Mouse (Mus musculus): Measurements from ENCODE around the gene Nmnat2. TPM values are rescaled to one million over a fixed set of nuclear protein-coding genes. Genes with fewer than 3 reads are reported as not detected.
A peak's percentile ranks its signal among the peaks of the same experiment; 100 is the strongest.

Nmnat2 gene
- polyA plus RNA-seq, 1 experiment from 2014 or later: 70.6 TPM

DNA sequence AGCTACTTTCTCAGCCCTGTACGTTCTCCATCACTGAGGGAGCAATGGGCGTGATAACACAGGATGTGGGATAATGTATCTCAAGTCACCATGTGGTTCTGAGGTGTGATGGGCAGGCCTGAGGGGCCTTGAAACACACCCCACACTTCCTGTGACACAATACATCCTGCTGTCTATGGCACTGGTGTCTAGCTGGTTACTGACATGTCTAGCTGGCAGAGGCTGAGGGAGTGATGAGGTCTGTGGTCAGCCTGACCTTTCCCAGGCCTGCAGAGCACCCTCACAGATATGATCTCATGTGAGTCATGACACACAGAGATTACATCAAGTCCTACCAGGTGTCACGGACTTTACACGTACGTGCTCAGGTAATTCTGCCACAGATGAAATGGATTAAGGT is 130.4 kb downstream of the Nmnat2 start:
- H3K27me3 ChIP-seq (replicated peaks; ENCODE audit: control insufficient read depth, insufficient read depth, low read length): no peaks in the 10 kb centered on the region
- ATAC-seq: no peak

DNA sequence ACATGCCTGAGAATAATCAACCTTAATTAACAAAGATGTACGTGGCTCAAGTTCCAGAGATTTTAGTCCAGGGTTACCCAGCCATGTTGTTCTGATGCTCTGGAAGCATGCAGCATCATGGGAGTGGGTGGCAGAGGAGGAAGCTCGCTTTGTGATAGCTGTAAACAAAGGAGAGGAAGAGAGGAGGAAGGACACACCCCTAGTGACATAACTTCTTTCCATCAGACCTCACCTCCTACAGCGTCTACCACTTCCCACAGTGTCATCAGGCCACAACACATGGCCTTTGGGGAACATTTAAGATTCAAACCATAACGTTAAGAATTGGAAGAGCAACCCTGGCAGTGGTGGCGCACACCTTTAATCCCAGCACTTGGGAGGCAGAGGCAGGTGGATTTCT is 133.0 kb downstream of the Nmnat2 start:
- 80% methylated on average over 5 of the region's 5 CpGs for WGBS
- H3K36me3 ChIP-seq (ENCODE audit: control insufficient read depth, insufficient read depth, low read length): 0 out of 2 replicates have a peak, but pooled peaks cover 3% of the 10 kb centered on the region
- H3K4me2 ChIP-seq (ENCODE audit: low read length): no peak overlapping the region
- no peak for DNase-seq (ENCODE audit: low spot score)
- H3K27me3 ChIP-seq (replicated peaks; ENCODE audit: control insufficient read depth, insufficient read depth, low read length): no peaks in the 10 kb centered on the region
- no peak overlapping the region for H3K4me3 ChIP-seq (ENCODE audit: low read depth, low read length)
- H3K27ac ChIP-seq (ENCODE audit: low read depth, low read length): no peak overlapping the region
- H3K4me1 ChIP-seq (ENCODE audit: control insufficient read depth, insufficient read depth, low read length): no peaks in the 10 kb centered on the region
- H3K9ac ChIP-seq (ENCODE audit: low read length): no peak overlapping the region
- no peaks in the 10 kb centered on the region for H3K9me3 ChIP-seq (replicated peaks; ENCODE audit: control insufficient read depth, low read length)
- no peak for ATAC-seq

More for the DNA sequence above, 130.4 kb downstream of the Nmnat2 start:
- H3K27ac ChIP-seq (ENCODE audit: low read depth, low read length): no peak overlapping the region
- H3K4me2 ChIP-seq (ENCODE audit: low read length): no peak overlapping the region
- no peaks in the 10 kb centered on the region for H3K9me3 ChIP-seq (replicated peaks; ENCODE audit: control insufficient read depth, low read length)
- H3K36me3 ChIP-seq (ENCODE audit: control insufficient read depth, insufficient read depth, low read length): 0 out of 2 replicates have a peak, but pooled peaks cover 3% of the 10 kb centered on the region
- H3K4me1 ChIP-seq (ENCODE audit: control insufficient read depth, insufficient read depth, low read length): no peaks in the 10 kb centered on the region
- WGBS: 94% methylated on average over 5 of the region's 5 CpGs
- no peak for DNase-seq (ENCODE audit: low spot score)
- no peak overlapping the region for H3K4me3 ChIP-seq (ENCODE audit: low read depth, low read length)
- no peak overlapping the region for H3K9ac ChIP-seq (ENCODE audit: low read length)

- H3K9me3 ChIP-seq (replicated peaks; ENCODE audit: control insufficient read depth, low read length): no peaks in the 10 kb centered on the region
- ATAC-seq: no peak
- no peak overlapping the region for H3K4me2 ChIP-seq (ENCODE audit: low read length)
- H3K9ac ChIP-seq (ENCODE audit: low read length): no peak overlapping the region
- WGBS: 77% methylated on average over 2 of the region's 2 CpGs
- H3K4me3 ChIP-seq (ENCODE audit: low read depth, low read length): no peak overlapping the region
- no peak for DNase-seq (ENCODE audit: low spot score)
- no peak overlapping the region for H3K27ac ChIP-seq (ENCODE audit: low read depth, low read length)
- H3K4me1 ChIP-seq (ENCODE audit: control insufficient read depth, insufficient read depth, low read length): no peaks in the 10 kb centered on the region
- H3K27me3 ChIP-seq (replicated peaks; ENCODE audit: control insufficient read depth, insufficient read depth, low read length): no peaks in the 10 kb centered on the region
- 0 out of 2 replicates have a peak, but pooled peaks cover 3% of the 10 kb centered on the region for H3K36me3 ChIP-seq (ENCODE audit: control insufficient read depth, insufficient read depth, low read length)
Measured at GRCm38 (mm10) chr1:153090081-153090480, 135.3 kb downstream of the Nmnat2 start.

- no peaks in the 10 kb centered on the region for H3K9me3 ChIP-seq (replicated peaks; ENCODE audit: control insufficient read depth, low read length)
- ATAC-seq (no peak), DNase-seq (ENCODE audit: low spot score) (no peak)
- no peaks in the 10 kb centered on the region for H3K4me1 ChIP-seq (ENCODE audit: control insufficient read depth, insufficient read depth, low read length)
- H3K4me2 ChIP-seq (ENCODE audit: low read length): no peak overlapping the region
- no peaks in the 10 kb centered on the region for H3K27me3 ChIP-seq (replicated peaks; ENCODE audit: control insufficient read depth, insufficient read depth, low read length)
- H3K4me3 ChIP-seq (ENCODE audit: low read depth, low read length): no peak overlapping the region
- no peak overlapping the region for H3K27ac ChIP-seq (ENCODE audit: low read depth, low read length)
- 0 out of 2 replicates have a peak, but pooled peaks cover 3% of the 10 kb centered on the region for H3K36me3 ChIP-seq (ENCODE audit: control insufficient read depth, insufficient read depth, low read length)
- H3K9ac ChIP-seq (ENCODE audit: low read length): no peak overlapping the region
- whole genome bisulfite sequencing: 91% methylated on average over 4 of the region's 4 CpGs
Measured at GRCm38 (mm10) chr1:153090807-153091206, 136.0 kb downstream of the Nmnat2 start.

DNA sequence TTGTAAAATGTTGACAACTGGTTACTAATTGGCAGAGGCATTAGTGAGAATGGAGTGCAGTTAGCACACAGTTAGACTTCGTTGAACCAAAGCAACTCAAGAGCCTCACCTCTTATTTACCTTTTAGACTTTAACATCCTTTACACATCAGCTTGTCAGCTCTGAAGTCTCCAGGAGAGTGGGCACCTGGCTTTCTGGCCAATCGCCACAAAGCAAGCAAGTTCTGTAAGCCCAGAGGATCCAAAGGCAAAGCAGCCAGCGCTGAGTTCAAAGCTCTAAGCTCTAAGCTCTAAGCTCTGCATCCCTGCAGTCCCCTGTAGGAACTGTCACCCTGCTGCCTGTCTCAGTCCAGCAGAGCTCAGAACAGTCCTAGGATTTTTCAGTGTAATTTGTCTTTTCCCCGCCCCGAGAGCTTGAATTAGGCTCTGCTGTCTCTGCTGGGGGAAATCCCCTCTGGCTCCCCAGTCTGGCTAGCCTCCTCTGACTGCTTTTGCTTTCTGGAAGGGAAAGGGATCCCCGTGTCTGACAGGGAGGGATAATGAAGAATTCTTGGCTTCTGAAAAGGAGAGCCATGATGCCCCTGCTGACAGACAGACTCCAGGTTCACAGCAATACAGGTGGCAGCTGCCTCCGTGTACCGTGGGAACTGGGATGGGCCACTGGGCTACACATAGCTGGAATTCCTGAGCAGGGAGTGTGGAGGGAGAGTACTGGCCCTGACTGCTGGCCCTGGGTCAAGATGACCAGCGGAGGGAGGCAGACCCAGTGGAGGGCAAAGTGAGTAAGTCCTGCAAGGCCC is 136.8 kb downstream of the Nmnat2 start:
- no peak overlapping the region for H3K4me3 ChIP-seq (ENCODE audit: low read depth, low read length)
- WGBS: 33% methylated on average over 9 of the region's 9 CpGs

DNA sequence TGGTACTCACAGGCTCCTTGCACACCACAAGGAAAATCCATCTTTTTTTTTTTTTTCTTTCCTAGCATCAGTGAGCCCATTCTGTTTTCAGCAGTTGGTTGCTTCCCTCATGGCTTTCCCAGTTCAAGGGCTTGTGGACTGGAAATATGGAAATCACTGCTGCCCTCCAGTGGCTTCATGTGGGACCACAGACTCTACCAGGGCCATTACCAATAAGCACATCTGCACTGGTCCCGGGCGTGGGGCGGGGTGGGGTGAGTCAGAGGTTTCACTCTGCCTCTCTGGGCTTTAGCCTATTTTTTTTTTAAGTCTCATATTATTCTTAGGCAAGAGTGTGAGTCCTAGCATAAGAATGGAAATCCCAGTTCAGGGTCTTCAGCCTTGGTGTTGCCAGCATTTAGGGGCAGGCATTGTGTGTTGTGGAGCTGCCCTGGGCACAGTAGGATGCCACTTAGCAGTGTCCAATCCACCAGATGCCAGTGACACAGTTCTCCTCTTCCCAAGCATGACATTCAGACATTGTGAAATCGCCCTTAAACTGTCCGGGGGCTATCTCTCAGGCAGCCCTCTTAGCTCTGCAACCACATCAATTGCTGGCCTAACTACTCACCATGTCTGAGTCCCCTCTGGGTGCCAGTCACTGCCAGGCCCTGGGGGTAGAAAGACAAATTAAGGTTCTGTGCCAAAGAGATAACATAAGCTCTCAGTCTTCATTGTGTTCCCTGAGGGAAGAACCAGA is 137.6 kb downstream of the Nmnat2 start:
- DNase-seq (ENCODE audit: low spot score) (peak; percentile 81), ATAC-seq (peak; percentile 75)
- H3K36me3 ChIP-seq (ENCODE audit: control insufficient read depth, insufficient read depth, low read length): no peaks in the 10 kb centered on the region
- H3K4me3 ChIP-seq (ENCODE audit: low read depth, low read length): no peak overlapping the region
- H3K4me1 ChIP-seq (ENCODE audit: control insufficient read depth, insufficient read depth, low read length): no peaks in the 10 kb centered on the region
- H3K9me3 ChIP-seq (replicated peaks; ENCODE audit: control insufficient read depth, low read length): no peaks in the 10 kb centered on the region
- no peaks in the 10 kb centered on the region for H3K27me3 ChIP-seq (replicated peaks; ENCODE audit: control insufficient read depth, insufficient read depth, low read length)
- H3K9ac ChIP-seq (ENCODE audit: low read length): no peak overlapping the region
- WGBS: 47% methylated on average over 5 of the region's 5 CpGs
- H3K27ac ChIP-seq (ENCODE audit: low read depth, low read length): no peak overlapping the region
- no peak overlapping the region for H3K4me2 ChIP-seq (ENCODE audit: low read length)

More for the DNA sequence above, 136.8 kb downstream of the Nmnat2 start:
- H3K4me1 ChIP-seq (ENCODE audit: control insufficient read depth, insufficient read depth, low read length): no peaks in the 10 kb centered on the region
- H3K9ac ChIP-seq (ENCODE audit: low read length): no peak overlapping the region
- no peaks in the 10 kb centered on the region for H3K27me3 ChIP-seq (replicated peaks; ENCODE audit: control insufficient read depth, insufficient read depth, low read length)
- no peak overlapping the region for H3K4me2 ChIP-seq (ENCODE audit: low read length)
- H3K9me3 ChIP-seq (replicated peaks; ENCODE audit: control insufficient read depth, low read length): no peaks in the 10 kb centered on the region
- no peak for DNase-seq (ENCODE audit: low spot score)
- no peak overlapping the region for H3K27ac ChIP-seq (ENCODE audit: low read depth, low read length)
- 0 out of 2 replicates have a peak, but pooled peaks cover 3% of the 10 kb centered on the region for H3K36me3 ChIP-seq (ENCODE audit: control insufficient read depth, insufficient read depth, low read length)
- peak; percentile 52 for ATAC-seq

DNA sequence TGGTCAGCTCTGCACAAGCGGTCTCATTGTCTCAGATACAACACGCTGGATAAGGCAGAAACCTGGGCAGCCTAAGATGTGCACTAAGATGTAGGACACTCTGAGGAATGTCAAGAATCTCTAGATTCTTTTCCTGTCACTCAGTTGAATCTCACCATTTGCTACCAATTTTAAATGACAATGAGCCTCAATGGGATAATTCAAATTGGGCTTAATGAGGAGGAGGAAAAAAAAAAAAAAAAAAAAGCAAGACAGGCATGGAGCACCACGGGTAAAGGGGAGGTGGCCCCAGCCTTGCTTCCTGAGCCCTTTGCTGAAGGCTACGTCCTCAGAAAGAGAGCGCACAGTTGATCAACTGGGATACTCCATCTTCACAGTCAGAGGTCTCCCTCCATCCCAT is 138.4 kb downstream of the Nmnat2 start:
- Histone ChIP-seq H3K36me3 (ENCODE audit: control insufficient read depth, insufficient read depth, low read length) (no peaks in the 10 kb centered on the region), H3K27me3 (replicated peaks; ENCODE audit: control insufficient read depth, insufficient read depth, low read length) (no peaks in the 10 kb centered on the region), H3K4me1 (ENCODE audit: control insufficient read depth, insufficient read depth, low read length) (no peaks in the 10 kb centered on the region), H3K4me2 (ENCODE audit: low read length) (no peak overlapping the region), H3K9me3 (replicated peaks; ENCODE audit: control insufficient read depth, low read length) (no peaks in the 10 kb centered on the region), H3K27ac (ENCODE audit: low read depth, low read length) (no peak overlapping the region), H3K9ac (ENCODE audit: low read length) (no peak overlapping the region), H3K4me3 (ENCODE audit: low read depth, low read length) (no peak overlapping the region)
- no peak for DNase-seq (ENCODE audit: low spot score)
- ATAC-seq: no peak
- 45% methylated on average over 5 of the region's 5 CpGs for WGBS

DNA sequence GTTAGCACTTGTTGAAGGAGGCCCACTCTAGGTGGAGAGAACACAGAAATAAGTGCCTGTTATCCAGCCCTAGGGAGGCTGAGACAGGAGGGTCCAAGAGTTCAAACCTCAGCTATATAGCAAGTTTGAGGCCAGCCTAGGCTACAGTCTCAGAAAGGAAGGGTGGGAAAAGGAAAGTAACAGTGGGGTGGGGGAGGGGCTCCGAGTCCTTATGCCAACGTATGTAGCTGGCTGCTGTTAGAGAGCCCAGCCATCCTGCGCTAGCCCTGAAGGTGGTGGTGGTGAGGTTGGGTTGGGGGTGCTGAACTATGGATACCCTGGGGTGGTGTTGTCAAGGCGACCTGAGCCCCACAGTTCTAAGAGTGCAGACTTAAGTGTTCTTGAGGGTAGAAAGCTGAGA is 138.8 kb downstream of the Nmnat2 start:
- no peak for ATAC-seq

More for the DNA sequence above, 138.8 kb downstream of the Nmnat2 start:
- no peak for DNase-seq (ENCODE audit: low spot score)
- H3K4me1 ChIP-seq (ENCODE audit: control insufficient read depth, insufficient read depth, low read length): no peaks in the 10 kb centered on the region
- H3K36me3 ChIP-seq (ENCODE audit: control insufficient read depth, insufficient read depth, low read length): no peaks in the 10 kb centered on the region
- no peaks in the 10 kb centered on the region for H3K9me3 ChIP-seq (replicated peaks; ENCODE audit: control insufficient read depth, low read length)
- H3K27me3 ChIP-seq (replicated peaks; ENCODE audit: control insufficient read depth, insufficient read depth, low read length): no peaks in the 10 kb centered on the region
- 67% methylated on average over 4 of the region's 4 CpGs for WGBS
- no peak overlapping the region for H3K27ac ChIP-seq (ENCODE audit: low read depth, low read length)
- no peak overlapping the region for H3K4me2 ChIP-seq (ENCODE audit: low read length)
- no peak overlapping the region for H3K4me3 ChIP-seq (ENCODE audit: low read depth, low read length)
- no peak overlapping the region for H3K9ac ChIP-seq (ENCODE audit: low read length)

All from forebrain, embryonic 14.5 days (tissue).